Mouse (Mus musculus): Measurements from ENCODE around the gene Arhgap8.

DNA sequence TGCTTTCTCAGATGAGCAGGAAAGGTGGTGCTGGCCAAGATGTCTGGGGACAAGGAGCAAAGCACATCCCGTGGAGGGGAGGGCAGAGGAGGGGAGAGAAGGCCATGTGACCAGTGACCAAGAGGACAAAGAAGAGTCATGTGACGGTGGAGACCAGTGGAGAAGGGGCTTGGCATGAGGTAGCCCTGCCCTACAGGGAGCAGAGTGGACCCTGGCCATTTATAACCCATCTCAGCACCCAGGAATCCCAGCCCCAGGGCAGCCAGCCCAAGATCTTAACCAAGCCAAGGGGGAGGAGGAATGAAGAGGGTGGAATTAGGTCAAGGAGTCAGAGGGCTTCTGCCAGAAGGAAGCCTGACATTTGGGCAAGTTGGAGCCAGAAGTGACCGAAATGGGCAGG lies 47.2 kb upstream of the Arhgap8 start:
- TF ChIP-seq ZC3H11A (IDR thresholded peaks at IDR 0.05; ENCODE audit: borderline replicate concordance, low read depth, low read length) (no peak), MAFK (IDR thresholded peaks at IDR 0.05; ENCODE audit: insufficient read depth, low read depth, low read length) (no peak), CHD2 (IDR thresholded peaks at IDR 0.05; ENCODE audit: low read depth, low read length) (no peak), HCFC1 (IDR thresholded peaks at IDR 0.05; ENCODE audit: borderline replicate concordance, insufficient read depth, low read length) (no peak)
